Comparison of ENCODE assay signal across 23 mouse cellular contexts in the genomic region with DNA sequence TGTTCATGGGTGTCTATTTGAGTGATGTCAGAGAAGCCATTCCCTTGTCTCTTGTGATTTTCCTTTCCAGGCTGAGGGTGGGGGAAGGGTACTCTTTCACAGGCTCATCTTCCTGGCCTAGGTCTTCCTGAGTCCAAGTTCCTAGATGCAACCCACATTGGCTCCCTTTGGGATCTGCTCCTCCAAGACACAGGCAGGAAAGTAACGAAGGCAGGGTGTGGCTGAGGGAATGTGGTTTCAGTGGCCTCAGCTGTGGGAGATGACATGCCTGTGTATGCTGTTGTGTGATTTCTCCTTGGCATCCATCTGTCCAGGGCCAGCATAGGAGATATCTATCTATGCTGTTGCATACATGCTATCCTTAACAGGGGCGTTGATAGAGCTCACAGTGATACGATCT.
"Had no signal": no experiment of that assay in that cellular context is flagged by ENCODE, and none has a peak within 500 bp of the region (broad histone marks: within the 10 kb centered on the region; RNA-seq: fewer than 3 reads in every experiment).

No protein-coding gene starts in this region.

- H3K4me3 ChIP-seq: embryonic facial prominence, embryonic 10.5 days; embryonic facial prominence, embryonic 12.5 days; embryonic facial prominence, embryonic 13.5 days; embryonic facial prominence, embryonic 15.5 days; erythroblast, embryonic 14.5 days; forebrain, embryonic 12.5 days; forebrain, embryonic 13.5 days; forebrain, embryonic 15.5 days; gastrocnemius, adult 2 months; heart, adult 2 months had no signal

- H3K9ac ChIP-seq: embryonic facial prominence, embryonic 12.5 days; embryonic facial prominence, embryonic 13.5 days; embryonic facial prominence, embryonic 15.5 days; forebrain, embryonic 12.5 days; forebrain, embryonic 13.5 days; forebrain, embryonic 15.5 days; forebrain, postnatal 0 days had no signal

- H3K4me2 ChIP-seq: embryonic facial prominence, embryonic 12.5 days; embryonic facial prominence, embryonic 13.5 days; embryonic facial prominence, embryonic 15.5 days; forebrain, embryonic 12.5 days; forebrain, embryonic 13.5 days; forebrain, embryonic 15.5 days had no signal

- H3K27ac ChIP-seq: embryonic facial prominence, embryonic 10.5 days; embryonic facial prominence, embryonic 12.5 days; embryonic facial prominence, embryonic 13.5 days; embryonic facial prominence, embryonic 15.5 days; forebrain, embryonic 12.5 days; forebrain, embryonic 13.5 days; forebrain, embryonic 15.5 days; gastrocnemius, adult 2 months; heart, adult 2 months had no signal

- H3K9me3 ChIP-seq: embryonic facial prominence, embryonic 10.5 days; embryonic facial prominence, embryonic 12.5 days; embryonic facial prominence, embryonic 13.5 days; embryonic facial prominence, embryonic 15.5 days; forebrain, embryonic 12.5 days; forebrain, embryonic 13.5 days; forebrain, embryonic 15.5 days had no signal

- DNase-seq: cerebellum, adult 8-10 months; cerebellum, postnatal 10 days; cerebellum, postnatal 14 days; cerebellum, postnatal 36 days; embryo, embryonic 11 days; forebrain, postnatal 0 days; gastrocnemius, adult 2 months; gastrocnemius, postnatal 10 days; gastrocnemius, postnatal 14 days; gastrocnemius, postnatal 25 days; gastrocnemius, postnatal 36 days; heart, adult 18-20 months; heart, adult 2 months had no signal

- H3K4me1 ChIP-seq: embryonic facial prominence, embryonic 12.5 days; embryonic facial prominence, embryonic 13.5 days; embryonic facial prominence, embryonic 15.5 days had no signal

- H3K36me3 ChIP-seq: embryonic facial prominence, embryonic 10.5 days; embryonic facial prominence, embryonic 12.5 days; embryonic facial prominence, embryonic 13.5 days; embryonic facial prominence, embryonic 15.5 days; forebrain, embryonic 12.5 days; forebrain, embryonic 15.5 days had no signal

- ATAC-seq: forebrain, embryonic 13.5 days; forebrain, embryonic 14.5 days; forebrain, embryonic 15.5 days; forebrain, embryonic 16.5 days; forebrain, postnatal 0 days had no signal

- H3K27me3 ChIP-seq: embryonic facial prominence, embryonic 12.5 days; embryonic facial prominence, embryonic 13.5 days; embryonic facial prominence, embryonic 15.5 days; forebrain, embryonic 12.5 days; forebrain, embryonic 13.5 days; forebrain, embryonic 15.5 days had no signal
